Mouse (Mus musculus): ENCODE measurements around the gene Ppm1l.

DNA sequence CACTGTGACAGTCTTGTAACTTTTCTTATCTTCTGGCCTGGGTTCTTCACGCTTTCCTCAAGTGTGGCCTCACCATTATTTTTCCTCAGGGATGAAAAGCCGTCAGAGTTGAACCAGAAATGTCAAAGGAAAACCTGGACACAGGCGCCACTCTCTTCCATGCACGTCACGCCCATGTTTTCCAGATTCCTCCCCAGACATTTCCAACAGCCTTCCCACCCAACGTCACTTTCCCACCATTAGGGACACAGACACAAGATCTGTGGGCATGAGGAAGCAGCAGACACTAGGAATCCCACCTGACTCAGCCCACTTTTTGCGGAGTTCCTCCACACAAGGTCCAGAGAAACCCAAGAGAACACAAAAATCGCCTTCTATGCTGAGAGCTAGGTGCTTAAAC lies 276.8 kb downstream of the Ppm1l start:
- TF ChIP-seq CTCF (IDR thresholded peaks at IDR 0.05) (no peak), POLR2A (IDR thresholded peaks at IDR 0.05; ENCODE audit: insufficient read depth, low read depth, low read length) (no peak), EP300 (IDR thresholded peaks at IDR 0.05; ENCODE audit: insufficient read depth, low read depth, low read length) (no peak)

All from heart, adult 2 months (tissue).